Mouse (Mus musculus): ENCODE data around the gene Trim59.
"Not testable (repeated sequence)": the region's sequence is repeated elsewhere in the genome, so short reads cannot be mapped to it uniquely, and the experiment has no call there.

The Trim59 gene

DNA sequence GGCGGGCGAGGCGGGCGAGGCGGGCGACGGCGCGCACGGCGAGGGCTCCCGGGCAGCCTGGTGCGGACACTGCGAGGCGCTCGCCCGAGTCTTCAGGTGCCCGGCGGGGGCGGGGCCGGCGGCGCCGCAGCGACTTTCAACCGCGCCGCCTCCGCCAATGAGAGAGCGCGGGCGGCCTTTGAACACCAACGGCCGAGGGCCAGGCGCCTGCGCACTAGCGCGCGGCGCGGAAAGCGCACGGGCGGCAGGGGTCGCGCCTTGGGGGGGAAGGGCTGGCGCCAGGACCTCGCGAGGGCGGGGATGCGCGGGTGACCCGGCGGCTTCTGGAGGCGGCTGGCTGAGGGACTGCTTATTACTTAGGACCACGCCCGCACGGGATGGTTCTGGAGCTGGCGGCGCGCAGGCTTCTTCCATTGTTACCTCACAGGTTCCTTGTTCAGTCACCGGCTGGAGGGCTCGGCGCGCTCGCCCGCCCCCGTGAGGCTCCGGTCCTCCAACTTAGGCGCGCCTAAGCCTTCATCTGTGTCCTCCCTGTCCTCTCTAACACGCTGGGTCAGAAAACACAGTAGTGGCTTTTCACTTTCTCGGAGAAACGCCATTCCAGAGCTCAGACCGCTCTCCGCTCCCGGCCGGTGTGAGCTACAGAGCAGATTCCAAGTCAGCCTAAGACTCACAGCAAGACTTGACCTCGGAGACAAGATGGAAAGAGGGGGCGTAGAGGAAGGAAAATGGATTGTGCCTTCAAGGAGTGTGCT is at the start of gene Trim59:
TSS of gene Trim59 (minus strand) at position 111 of the 755 bp plus-strand sequence.
- peak; percentile 87 to 91 for DNase-seq

DNA sequence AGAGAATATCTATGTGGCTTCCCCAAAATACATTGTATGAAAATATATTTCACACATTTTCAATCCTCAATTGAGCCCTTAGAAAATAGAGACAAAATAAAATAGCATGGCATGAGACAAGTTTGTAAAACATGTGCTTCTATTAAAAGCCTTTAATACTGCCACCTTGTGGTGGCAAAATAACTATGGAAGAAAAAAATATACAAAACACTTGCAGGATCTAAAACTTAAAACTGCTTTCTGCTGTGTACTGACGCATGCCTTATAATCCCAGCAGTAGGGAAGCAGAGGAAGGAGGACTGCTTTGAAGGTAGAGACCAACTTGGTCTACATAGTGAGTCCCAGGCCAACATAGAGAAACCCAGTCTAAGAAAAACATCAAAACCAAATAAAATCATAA is 19.4 kb upstream of the Trim59 start:
- no peak for DNase-seq

DNA sequence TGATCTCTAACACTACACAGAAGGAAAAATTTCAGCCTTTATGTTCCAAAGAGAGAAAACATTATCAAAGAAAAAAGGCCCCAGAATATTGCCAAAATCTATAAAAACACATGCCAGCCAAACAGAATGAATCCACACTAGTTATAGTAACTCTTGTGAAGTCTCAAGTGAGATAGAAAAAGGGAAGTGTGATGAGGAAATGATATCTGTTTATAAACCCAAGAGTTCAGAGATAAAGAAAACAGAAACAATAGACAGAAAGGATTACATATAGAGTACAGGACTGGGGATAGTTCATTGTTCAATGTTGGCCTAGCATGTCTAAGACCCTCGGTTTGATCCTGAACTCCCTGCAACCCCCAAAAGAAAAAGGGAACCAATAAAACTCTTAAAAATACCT is 18.2 kb upstream of the Trim59 start:
- DNase-seq = no peak

DNA sequence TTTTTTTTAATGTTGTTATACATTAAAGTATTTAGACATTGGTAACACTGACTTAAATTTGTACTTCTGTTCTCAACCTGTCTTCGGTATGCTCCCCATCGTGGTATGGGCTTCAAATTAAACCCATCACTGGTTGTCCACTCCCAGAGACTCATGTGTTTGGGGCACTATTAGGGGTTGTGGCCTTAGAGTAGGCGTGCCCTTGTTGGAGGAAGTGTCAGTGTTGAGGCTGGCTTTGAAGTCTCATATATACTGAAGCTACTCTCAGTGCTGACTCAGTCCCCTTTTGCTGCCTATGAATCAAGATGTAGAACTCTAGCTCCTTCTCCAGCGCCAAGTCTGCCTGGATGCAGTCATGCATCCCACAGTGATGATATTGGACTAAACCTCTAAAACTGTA is 16.1 kb upstream of the Trim59 start:
- no peak for DNase-seq

DNA sequence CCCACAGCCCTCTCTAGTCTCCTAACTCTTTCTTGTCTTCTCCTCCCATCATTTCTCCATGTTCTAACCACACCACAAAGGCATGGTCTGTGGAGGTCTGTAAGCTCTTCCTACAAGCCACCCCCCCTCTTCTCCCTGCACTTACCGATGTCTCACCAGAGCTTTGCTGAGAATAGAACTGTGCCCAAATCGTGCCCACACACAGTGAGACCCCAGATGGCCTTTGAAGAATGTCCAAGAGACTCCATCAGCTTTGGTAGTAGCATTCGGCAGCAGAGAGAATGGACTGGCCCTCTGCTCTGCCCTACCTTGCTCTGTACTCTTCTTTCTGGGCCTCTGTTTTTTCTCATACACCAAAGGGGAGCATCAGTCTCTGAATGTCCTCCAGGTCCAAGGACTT is 11.3 kb upstream of the Trim59 start:
- no peak for DNase-seq

DNA sequence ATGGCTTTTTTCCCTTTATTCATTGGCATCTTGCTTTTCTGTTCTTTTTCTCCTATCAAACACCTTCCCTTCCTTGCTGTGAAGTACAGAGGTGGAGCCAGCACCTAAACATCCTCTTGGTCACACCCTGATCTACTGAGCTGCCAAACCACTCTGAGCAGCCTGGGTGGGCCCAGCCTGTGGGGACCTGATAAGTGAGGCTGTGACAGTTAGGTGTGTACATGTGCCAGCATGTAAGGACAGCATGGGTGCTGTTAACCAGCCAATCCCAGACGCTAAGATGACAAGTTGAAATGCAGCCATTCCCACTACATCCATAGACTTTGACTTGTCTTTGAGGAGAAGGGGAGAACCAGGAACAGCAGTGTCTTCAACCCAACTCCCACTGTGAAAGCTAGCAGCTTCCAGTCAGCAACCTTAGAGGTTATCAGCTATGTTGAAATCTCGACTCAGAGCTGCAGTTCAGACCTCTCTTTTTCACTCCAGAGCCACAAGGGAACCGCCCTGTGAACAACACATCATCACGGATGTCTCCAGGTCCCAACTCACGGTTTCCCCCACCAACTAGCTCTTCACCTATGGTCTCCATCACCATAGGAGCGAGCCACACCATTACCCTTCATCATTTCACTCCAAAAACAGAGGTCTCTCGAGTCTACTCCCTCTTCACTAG is 10.3 kb upstream of the Trim59 start:
- no peak for DNase-seq

DNA sequence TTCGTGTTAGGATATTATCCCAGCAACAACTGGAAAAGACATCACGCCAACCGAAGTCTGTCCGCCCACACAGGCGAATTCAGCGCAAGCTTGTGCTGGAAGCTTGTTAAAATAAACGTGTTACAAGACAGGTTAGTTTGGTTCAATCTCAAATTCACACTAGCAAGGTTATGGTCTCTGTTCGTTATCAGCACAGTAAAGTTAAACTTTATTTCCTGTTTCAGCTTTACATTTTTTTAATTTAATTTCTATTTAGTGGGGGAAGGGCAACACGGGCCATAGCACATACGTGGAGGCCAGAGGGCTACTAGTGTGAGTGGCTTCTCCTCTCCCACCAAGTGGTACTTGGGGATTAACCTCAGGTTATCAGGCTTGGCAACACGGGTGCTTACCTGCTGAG is 7.3 kb upstream of the Trim59 start:
- no peak for DNase-seq

DNA sequence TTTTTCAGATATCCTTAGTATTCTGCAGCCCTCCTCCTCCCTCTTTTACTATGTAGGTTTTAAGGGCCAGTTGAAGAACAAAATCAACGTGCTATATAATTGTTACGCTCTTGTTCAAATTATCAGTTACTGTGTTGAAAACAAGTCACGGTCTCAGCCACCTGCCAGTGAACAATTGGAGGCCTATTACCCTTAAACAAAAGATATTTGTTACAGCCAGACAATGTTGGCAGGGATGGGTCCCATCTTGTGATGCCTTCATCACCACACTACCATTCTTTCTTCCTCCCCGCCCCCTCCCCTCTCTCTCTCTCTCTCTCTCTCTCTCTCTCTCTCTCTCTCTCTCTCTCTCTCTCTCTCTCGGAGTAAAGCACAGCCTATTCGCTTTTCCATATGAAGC is 4.5 kb upstream of the Trim59 start:
- no peak for DNase-seq

DNA sequence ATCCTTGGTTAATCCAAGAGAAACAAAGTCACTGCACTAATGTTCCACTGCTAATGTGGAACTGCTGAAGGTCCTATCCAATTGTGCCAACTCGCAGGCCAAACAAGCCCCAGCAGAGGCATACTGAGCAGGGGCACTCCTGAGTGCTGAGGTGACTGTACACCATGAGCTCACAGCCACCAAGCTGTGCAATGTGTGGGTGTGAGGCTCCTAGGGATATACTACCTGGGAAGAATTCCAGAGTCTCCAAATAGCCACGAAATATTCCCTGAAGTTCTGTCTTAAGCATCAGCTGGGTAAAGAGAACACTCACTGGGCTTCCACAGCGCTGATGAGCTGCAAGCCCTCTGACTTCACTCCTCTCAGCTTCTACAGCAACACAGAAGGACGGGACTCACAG is 3.1 kb upstream of the Trim59 start:
- DNase-seq = no peak

DNA sequence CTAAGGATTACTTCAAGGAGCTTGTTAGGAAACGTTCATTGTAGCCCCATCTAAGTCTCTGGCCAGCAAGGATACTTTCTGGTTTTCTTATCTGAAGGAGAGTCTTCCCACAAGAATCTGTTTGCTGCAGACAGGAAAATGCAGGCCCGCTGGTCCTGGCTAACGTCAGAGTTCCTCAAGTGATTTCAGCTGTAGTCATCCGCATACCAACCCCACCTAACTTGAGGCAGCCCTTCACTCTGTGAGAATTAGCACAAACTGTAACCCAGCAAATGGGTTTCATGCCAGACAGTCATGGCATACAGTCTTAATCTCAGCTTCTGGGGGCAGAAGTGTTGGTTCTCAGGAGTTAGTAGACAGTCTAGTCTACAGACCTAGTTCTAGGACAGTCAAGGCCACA is 2.0 kb upstream of the Trim59 start:
- peak; percentile 33 to 35 for DNase-seq

DNA sequence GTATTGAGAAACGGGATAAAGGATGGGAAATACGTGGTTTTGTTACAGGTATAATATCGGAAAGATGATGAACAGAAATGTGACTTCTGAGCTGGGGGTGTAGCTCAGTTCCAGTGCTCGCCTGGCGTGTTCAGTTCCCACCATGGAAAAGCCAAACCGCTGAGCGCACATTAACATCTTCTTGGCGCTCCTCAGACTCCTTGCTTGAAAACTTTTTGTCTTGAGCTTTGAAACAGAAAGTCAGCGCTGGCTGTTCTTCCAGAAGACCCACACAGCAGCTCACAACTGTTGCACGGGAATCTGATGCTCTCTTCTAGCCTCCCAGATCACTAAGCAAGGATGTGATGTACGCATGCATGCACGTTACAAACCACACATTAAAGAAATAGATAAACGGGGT is 1.2 kb upstream of the Trim59 start:
- no peak for DNase-seq

DNA sequence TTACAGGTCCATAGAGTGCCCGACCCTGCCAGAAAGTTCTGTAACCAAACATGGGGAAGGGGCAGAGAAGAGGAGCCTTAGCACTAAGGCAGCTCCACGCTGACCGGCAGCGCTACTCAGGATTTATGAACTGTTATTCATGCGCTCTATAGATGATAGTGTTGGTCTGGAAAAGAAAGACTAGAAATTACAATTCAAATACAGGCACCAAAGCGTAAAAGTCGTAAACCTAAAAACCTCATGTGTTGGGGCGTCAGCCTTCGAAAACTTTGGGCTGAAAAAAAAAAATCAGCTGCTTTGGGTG is 797 bp upstream of the Trim59 start:
- no peak for DNase-seq

DNA sequence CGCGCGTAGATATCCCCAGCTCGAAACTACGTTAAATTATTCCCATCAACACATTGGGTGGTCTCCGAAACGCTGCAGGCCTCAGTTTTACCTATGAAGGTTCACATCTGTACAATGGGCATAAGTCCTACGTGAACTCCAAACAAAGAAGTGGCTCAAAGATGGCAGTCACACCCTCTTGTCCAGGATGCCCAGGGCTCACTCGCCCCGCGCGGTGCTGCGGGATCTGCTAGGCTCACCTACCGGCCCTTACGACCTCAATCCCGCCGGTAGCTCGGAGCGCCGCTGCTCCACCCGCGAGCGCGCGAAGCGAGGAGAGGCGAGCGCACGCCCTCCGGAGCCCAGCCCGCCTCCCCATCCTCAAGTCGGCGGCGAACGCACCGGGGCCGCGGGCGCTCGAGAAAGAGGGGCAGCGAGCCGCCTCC is 376 bp downstream of the Trim59 start:
- DNase-seq = no peak

DNA sequence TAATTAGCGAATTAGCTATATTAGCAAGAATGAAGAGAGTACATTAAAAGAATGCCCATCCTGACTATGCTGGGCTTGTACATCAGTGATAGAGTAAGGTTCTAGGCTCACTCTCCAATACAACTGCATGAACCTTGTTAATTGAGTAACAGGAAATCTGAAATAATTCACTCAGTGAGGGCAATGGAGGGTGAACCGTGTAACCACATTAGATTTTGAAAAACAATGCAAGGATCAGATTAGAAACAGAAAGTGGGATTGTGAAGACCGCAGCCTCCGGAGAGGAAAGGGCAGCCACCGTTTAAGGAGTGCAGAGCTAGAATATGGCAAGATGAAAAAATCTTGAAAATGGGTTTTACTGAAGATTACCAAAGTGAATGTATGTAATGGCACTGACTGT is 3.3 kb downstream of the Trim59 start:
- DNase-seq = no peak

DNA sequence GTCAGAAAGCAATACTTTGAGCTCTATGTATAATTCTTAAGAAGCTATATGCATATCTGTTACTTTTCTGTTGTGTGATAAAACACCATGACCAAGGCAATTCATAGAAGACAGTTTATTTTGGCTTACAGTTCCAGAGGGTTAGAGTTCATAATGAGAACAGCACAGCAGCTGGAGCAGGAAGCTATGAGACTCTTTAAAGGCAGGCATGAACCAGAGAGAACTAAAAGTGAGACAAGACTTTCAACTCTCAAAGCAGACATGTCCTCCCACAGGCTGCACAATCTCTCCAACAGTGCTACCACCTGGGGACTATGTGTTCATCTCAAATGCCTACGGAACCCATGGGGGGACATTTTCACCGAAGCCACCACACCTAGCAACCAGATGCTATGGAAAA is 4.5 kb downstream of the Trim59 start:
- no peak for DNase-seq

DNA sequence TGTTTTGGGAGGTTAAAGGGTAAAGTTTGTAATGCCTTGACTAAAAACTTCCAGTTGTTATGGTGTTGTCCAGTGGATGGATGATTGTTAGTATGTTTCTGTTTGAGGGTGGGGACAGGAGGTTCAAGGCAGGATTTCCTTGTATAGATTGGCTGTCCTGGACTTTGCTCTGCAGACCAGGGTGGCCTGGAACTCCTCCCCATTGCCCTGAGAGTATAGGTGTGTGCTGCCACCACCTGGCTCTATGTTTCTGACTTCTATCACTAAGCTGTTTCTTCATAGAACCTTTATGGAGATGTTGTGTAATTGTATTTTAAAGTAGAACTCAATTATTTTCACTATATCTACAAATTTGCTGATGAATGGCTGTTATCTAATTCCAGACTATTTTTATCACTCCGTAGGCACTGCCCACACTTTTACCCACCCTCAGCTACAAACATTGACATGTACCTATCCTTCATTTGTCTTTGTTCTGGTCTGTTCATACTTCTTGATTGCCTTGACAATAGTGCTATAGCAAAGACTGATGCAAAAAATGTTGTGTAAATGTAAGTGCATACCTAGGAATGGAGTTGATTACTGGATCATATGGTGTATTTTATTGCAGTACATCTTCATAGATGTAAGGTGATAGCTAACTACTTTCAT is 18.3 kb downstream of the Trim59 start:
- no peak for DNase-seq

DNA sequence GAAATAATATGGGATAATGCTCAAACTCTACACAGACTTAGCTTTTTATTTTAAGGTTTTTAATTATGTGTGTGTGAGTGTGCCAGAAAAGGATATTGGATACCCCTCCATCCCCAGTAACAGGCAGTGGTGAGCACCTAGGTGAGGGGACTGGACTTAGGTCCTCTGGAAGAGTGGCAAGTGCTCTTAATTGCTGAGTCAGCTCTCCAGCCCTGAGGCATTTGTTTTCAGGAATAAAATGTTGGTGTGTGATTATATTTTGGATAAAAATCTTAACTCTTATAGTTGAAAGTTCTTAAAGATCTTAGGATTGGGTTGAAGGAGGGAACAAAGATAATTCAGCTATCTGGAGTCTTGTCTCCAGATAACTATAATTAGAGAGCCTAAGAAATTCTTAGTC is 23.8 kb downstream of the Trim59 start:
- DNase-seq = no peak

DNA sequence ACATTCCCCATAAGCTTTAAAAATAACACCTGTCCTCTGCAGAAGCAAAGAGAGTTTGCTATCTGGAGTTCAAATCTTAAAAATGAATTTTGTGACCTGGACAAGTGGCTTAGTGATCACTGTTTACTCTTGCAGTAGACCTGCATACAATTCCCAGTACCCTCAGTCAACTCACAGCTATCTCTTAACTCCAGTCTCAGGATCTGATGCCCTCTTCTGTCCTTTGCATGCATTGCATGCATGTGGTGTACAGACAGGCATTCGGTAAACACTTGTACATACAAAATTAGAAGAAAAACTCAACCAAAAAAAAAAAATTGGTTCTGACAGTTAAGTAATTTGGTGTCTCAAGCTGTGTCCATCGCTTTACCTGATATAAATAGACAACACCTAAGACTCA is 24.3 kb downstream of the Trim59 start:
- no peak for DNase-seq

DNA sequence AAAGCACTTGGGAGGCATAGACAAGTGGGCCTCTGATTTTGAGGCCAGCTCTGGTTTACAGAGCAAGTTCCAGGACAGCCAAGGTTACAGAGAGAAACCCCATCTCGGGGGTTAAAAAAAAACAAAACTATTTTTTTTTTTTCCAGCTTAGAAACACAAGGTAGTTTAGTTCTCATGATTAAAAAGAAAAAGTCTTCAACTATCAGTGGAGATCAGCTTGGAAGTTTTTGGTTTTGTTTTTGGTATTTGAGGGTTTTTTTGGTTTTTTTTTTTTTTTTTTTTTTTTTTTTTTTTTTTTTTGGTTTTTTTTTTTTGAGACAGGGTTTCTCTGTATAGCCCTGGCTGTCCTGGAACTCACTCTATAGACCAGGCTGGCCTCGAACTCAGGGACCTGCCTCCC is 25.9 kb downstream of the Trim59 start:
- DNase-seq = not testable (repeated sequence)

DNA sequence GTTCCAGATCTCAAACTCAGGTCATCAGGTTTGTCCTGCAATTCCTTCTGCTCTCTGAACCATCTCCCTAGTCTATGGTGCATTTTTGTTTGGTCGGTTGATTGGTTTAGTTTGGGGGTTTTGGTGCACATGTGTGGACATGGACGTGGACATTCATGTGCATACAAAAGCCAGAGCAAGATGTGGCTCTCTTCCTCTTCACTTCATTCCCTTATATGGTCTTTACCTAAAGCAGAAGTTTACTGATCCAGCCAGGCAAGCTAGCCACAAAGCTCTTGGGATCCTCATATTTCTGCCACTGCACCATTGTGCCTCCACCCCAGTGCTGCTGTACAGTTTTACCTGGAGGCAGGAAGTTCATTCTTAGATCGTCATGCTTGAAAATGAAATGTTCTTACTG is 27.4 kb downstream of the Trim59 start:
- DNase-seq = no peak

DNA sequence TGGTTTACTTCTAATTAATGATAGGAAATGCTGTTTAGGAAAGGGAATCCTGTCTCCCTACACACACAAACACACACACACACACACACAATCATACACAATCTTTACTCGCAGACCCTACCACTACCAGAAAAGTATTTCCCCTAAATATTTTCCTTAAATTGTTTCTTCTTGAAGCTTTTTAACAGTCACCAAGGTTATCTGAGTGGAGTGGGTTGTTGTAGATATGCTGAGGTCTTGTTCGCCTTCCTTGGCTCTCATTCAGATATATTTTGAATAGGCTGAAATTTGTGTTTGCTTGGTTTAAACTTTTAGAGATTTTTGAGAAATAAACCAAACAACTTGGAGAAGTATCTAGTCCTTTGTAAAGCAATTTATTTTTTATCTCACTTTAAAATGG is 35.7 kb downstream of the Trim59 start:
- DNase-seq = no peak

DNA sequence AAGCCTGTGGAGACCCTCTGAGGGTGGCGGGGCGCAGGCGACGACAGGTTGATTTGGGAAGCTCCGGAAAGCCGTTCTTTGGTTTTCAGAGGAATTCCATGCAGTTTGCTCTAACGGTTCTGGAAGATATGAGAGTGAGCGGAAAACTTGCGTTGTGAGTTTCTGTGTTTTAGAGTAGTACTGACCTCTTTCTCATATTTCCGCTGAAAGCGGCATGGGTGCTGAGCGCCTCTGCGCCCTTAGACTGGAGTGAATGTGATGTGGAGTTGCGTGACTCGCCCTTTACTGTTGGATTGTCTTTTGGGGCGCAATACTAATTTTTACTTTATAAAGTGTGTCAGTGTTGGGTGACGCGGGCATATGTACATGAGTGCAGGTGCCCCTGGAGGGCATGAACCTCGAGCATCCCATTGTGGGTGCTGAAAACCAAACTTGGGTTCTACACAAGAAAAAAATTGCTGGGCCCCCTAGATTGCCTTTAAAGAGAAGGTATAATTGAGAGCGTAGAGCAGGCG is 38.3 kb downstream of the Trim59 start:
- DNase-seq = no peak

DNA sequence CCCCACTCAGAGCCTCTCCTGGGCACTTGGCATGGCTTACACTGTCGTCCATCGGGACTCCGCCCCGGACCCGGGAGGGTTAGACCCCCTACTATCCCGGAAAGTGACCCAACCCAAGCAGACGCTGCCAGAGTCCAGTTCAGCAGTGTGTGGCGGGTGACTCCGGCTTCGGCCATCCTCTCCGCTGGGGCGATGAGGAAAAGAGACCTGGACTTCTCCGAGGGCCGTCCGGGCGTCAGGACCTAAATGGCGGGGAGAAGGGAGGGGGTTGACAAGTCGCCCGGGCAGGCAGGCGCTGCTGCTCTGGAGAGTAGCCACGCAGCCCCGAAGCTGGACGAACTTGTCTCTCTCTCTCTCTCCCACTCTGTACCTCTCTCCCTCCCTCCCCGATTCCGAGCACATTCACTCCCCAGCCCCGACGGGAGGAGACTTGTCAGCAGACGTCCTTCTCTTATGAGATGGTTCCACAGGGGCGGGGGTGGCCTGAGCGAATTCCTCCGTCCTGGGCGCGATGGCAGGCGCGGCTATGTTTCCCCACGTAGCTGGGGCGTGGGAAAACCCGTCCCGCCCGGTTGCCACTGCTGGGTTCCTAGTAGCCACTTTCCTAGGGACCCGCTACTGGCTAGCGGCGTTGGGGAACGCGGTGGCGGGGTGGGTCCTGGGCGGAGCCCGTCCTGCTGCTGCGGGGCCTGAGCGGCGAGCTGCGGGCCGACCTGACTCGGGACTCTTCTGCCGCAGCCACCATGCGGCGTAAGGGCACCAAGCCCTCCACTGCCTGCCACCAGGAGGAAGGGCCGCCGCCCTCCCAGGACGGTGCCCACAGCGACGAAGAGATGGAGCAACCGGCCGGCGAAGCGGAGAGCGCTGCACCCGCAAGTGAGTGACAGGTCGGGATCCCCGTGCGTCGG is 39.0 kb downstream of the Trim59 start:
- DNase-seq = peak; percentile 59 to 66
